Mouse (Mus musculus) hindbrain, embryonic 15.5 days (tissue): Measurements from ENCODE around the gene Mark4. TPM values are rescaled to one million over a fixed set of nuclear protein-coding genes. Genes with fewer than 3 reads are reported as not detected.

Source experiments
- ATAC-seq: fragments of 200-750 bp; cut with Nextera tagmentation; 2 replicates; pipeline ENCODE4 v1.8.0; 2017; ENCODE audit warnings: low read depth, moderate number of reproducible peaks, moderate TSS enrichment; ENCODE audit not compliant: low FRiP score
- H3K27ac ChIP-seq: fragments of 300-500 bp; sonication (generic); replicated peaks from 2 replicates; pipeline ENCODE4 v1.5.1; 2015; ENCODE audit warnings: mild to moderate bottlenecking, inconsistent platforms
- H3K27me3 ChIP-seq: fragments of 300-500 bp; sonication (generic); 2 replicates; pipeline ENCODE4 v1.6.1; 2015; ENCODE audit warnings: control low read depth, inconsistent platforms
- H3K36me3 ChIP-seq: fragments of 300-500 bp; sonication (generic); 2 replicates; pipeline ENCODE4 v1.6.1; 2015; ENCODE audit warnings: control low read depth, inconsistent platforms
- H3K4me1 ChIP-seq: fragments of 300-500 bp; sonication (generic); replicated peaks from 2 replicates; pipeline ENCODE4 v1.6.1; 2015; ENCODE audit warnings: control low read depth, inconsistent platforms
- H3K4me2 ChIP-seq: fragments of 300-500 bp; sonication (generic); 2 replicates; pipeline ENCODE4 v1.6.1; 2015; ENCODE audit warnings: moderate library complexity, mild to moderate bottlenecking, inconsistent platforms
- H3K4me3 ChIP-seq: fragments of 300-500 bp; sonication (generic); 2 replicates; pipeline ENCODE4 v1.5.1; 2015; ENCODE audit warnings: mild to moderate bottlenecking, inconsistent platforms
- H3K9ac ChIP-seq: fragments of 300-500 bp; sonication (generic); 2 replicates; pipeline ENCODE4 v1.6.1; 2015; ENCODE audit warnings: inconsistent platforms
- H3K9me3 ChIP-seq: fragments of 300-500 bp; sonication (generic); 2 replicates; pipeline ENCODE4 v1.6.1; 2016; ENCODE audit warnings: control low read depth, inconsistent platforms
- WGBS: fragments of 180-500 bp; shearing (Covaris S2); methylation state at CpG from one replicate; pipeline ENCODE4 v1.1.7; 2015; 5-methylcytosine and 5-hydroxymethylcytosine counted together
- microRNA counts: library from miRNA; unstranded; fragments of <30 nt; microRNA quantifications from one replicate; lab custom pipeline; 2016
- microRNA-seq: library from miRNA; unstranded; fragments of <30 nt; microRNA quantifications from one replicate; pipeline ENCODE4, GENCODE M21; 2016
- polyA plus RNA-seq: library from polyadenylated mRNA; unstranded; fragments of >200 nt; fragmentation: Nextera tagmentation; extraction: Ambion mirVana; gene quantifications from 2 replicates; pipeline ENCODE4 v1.2.1, GENCODE M21; 2015

The Mark4 gene
- polyA plus RNA-seq, 1 experiment from 2014 or later: 18.4 TPM

GRCm38 (mm10) chr7:19378049-19378448 is 80.6 kb downstream of the Mark4 start:
- 74% methylated on average over 8 of the region's 8 CpGs for WGBS
- no peaks in the 10 kb centered on the region for H3K9me3 ChIP-seq
- no peak overlapping the region for H3K4me2 ChIP-seq
- H3K27ac ChIP-seq: no peak overlapping the region
- no peak overlapping the region for H3K4me3 ChIP-seq
- no peak for ATAC-seq
- peaks cover 6% of the 10 kb centered on the region for H3K4me1 ChIP-seq
- no peaks in the 10 kb centered on the region for H3K36me3 ChIP-seq
- no peaks in the 10 kb centered on the region for H3K27me3 ChIP-seq
- no peak overlapping the region for H3K9ac ChIP-seq

GRCm38 (mm10) chr7:19376019-19376418 is 82.6 kb downstream of the Mark4 start:
- Histone ChIP-seq H3K27ac (no peak overlapping the region), H3K9me3 (no peaks in the 10 kb centered on the region), H3K9ac (no peak overlapping the region), H3K4me3 (no peak overlapping the region), H3K36me3 (no peaks in the 10 kb centered on the region), H3K27me3 (no peaks in the 10 kb centered on the region), H3K4me2 (no peak overlapping the region), H3K4me1 (no peaks in the 10 kb centered on the region)
- WGBS: 86% methylated on average over 4 of the region's 4 CpGs
- ATAC-seq: no peak

- 81% methylated on average over 18 of the region's 18 CpGs for WGBS
- no peaks in the 10 kb centered on the region for H3K4me1 ChIP-seq
- H3K4me3 ChIP-seq: no peak overlapping the region
- H3K9me3 ChIP-seq: no peaks in the 10 kb centered on the region
- no peaks in the 10 kb centered on the region for H3K36me3 ChIP-seq
- H3K27me3 ChIP-seq: no peaks in the 10 kb centered on the region
- no peak overlapping the region for H3K27ac ChIP-seq
- H3K4me2 ChIP-seq: no peak overlapping the region
- no peak for ATAC-seq
- H3K9ac ChIP-seq: no peak overlapping the region
These were observed 83.3 kb downstream of the Mark4 start for GRCm38 (mm10) chr7:19375368-19375767.

MicroRNAs within 50 kb of the gene (microRNA counts, 519-probe panel; counts per million panel counts)
- not detected for microRNA mmu-miR-343 (lab: Ali Mortazavi, UCI)

Small RNAs within 50 kb of the gene (microRNA-seq; reads per million reads assigned to microRNA genes)
- gene Mir343: not detected

Other genes with a start within 250 kb of the Mark4 start
- gene Gpr4, start 246.3 kb downstream of the Mark4 start, polyA plus RNA-seq: 2.7 and 3.8 TPM in 2 replicates
- gene Opa3, start 230.5 kb downstream of the Mark4 start, polyA plus RNA-seq: 38.5 and 41.8 TPM in 2 replicates
- gene Vasp, start 187.0 kb downstream of the Mark4 start, polyA plus RNA-seq: 41.5 and 42.1 TPM in 2 replicates
- 0.96 and 1.2 TPM in 2 replicates for gene Ppm1n, start 178.8 kb downstream of the Mark4 start, polyA plus RNA-seq
- 112 and 130 TPM in 2 replicates for gene Rtn2, start 176.2 kb downstream of the Mark4 start, polyA plus RNA-seq
- gene Fosb, start 148.8 kb downstream of the Mark4 start, polyA plus RNA-seq: 0.08 and 0.14 TPM in 2 replicates
- gene Ercc1, start 114.0 kb downstream of the Mark4 start, polyA plus RNA-seq: 84.8 and 88.9 TPM in 2 replicates
- 21.2 and 22.5 TPM in 2 replicates for gene Cd3eap, start 99.3 kb downstream of the Mark4 start, polyA plus RNA-seq
- gene Ppp1r13l, start 99.1 kb downstream of the Mark4 start, polyA plus RNA-seq: 2.6 and 3.0 TPM in 2 replicates
- gene Ercc2, start 76.8 kb downstream of the Mark4 start, polyA plus RNA-seq: 23.8 and 24.4 TPM in 2 replicates
- 1.2 and 2.1 TPM in 2 replicates for gene Klc3, start 54.7 kb downstream of the Mark4 start, polyA plus RNA-seq
- 0.23 and 1.4 TPM in 2 replicates for gene Ckm, start 54.0 kb downstream of the Mark4 start, polyA plus RNA-seq
- gene Exoc3l2, start 4.5 kb upstream of the Mark4 start, polyA plus RNA-seq: 0.76 and 0.82 TPM in 2 replicates
- gene Bloc1s3, start 49.5 kb upstream of the Mark4 start, polyA plus RNA-seq: 4.5 and 4.8 TPM in 2 replicates
- gene Trappc6a, start 49.6 kb upstream of the Mark4 start, polyA plus RNA-seq: 39.4 and 41.4 TPM in 2 replicates
- gene Nkpd1, start 59.0 kb upstream of the Mark4 start, polyA plus RNA-seq: 1.1 and 1.2 TPM in 2 replicates
- 42.5 and 46.6 TPM in 2 replicates for gene Ppp1r37, start 104.3 kb upstream of the Mark4 start, polyA plus RNA-seq
- 0.19 and 0.47 TPM in 2 replicates for gene Zfp296, start 118.5 kb upstream of the Mark4 start, polyA plus RNA-seq
- 152 TPM in 2 replicates for gene Gemin7, start 118.8 kb upstream of the Mark4 start, polyA plus RNA-seq
- 56.0 and 60.7 TPM in 2 replicates for gene Clasrp, start 145.7 kb upstream of the Mark4 start, polyA plus RNA-seq
- gene Relb, start 170.6 kb upstream of the Mark4 start, polyA plus RNA-seq: 7.0 and 7.2 TPM in 2 replicates
- 134 and 143 TPM in 2 replicates for gene Clptm1, start 206.2 kb upstream of the Mark4 start, polyA plus RNA-seq
- gene Apoc2, start 219.1 kb upstream of the Mark4 start, polyA plus RNA-seq: 0.58 and 1.1 TPM in 2 replicates
- gene Gm44805, start 222.6 kb upstream of the Mark4 start, polyA plus RNA-seq: not detected in 2 replicates
- gene Apoc4, start 222.7 kb upstream of the Mark4 start, polyA plus RNA-seq: not detected in 2 replicates
- gene Apoc1, start 233.8 kb upstream of the Mark4 start, polyA plus RNA-seq: 1.9 and 2.3 TPM in 2 replicates
- 624 and 744 TPM in 2 replicates for gene Apoe, start 240.4 kb upstream of the Mark4 start, polyA plus RNA-seq